Mouse (Mus musculus) neural tube, embryonic 11.5 days (tissue): ENCODE measurements around the gene Gm20518. TPM values are rescaled to one million over a fixed set of nuclear protein-coding genes. Genes with fewer than 3 reads are reported as not detected.
A peak's percentile ranks its signal among the peaks of the same experiment; 100 is the strongest.

Source experiments
- ATAC-seq: fragments of 200-750 bp; cut with Nextera tagmentation; 2 replicates; pipeline ENCODE4 v1.8.0; 2017; ENCODE audit warnings: moderate number of reproducible peaks, mild to moderate bottlenecking, moderate TSS enrichment, moderate library complexity; ENCODE audit not compliant: insufficient read depth, low FRiP score, low TSS enrichment
- DNase-seq: peaks from one replicate; pipeline ENCODE4 v3.0.0-alpha.2; 2015; ENCODE audit warnings: low spot score
- H3K27ac ChIP-seq: fragments of 300-500 bp; sonication (generic); 2 replicates; pipeline ENCODE4 v1.5.1; 2014; ENCODE audit warnings: low read depth, mild to moderate bottlenecking, low read length
- H3K27me3 ChIP-seq: fragments of 300-500 bp; sonication (generic); 2 replicates; pipeline ENCODE4 v1.6.1; 2014; ENCODE audit warnings: mild to moderate bottlenecking, low read length, mixed read lengths; ENCODE audit not compliant: control insufficient read depth, insufficient read depth
- H3K36me3 ChIP-seq: fragments of 300-500 bp; sonication (generic); 2 replicates; pipeline ENCODE4 v1.6.1; 2014; ENCODE audit warnings: mild to moderate bottlenecking, low read length, moderate library complexity, mixed read lengths; ENCODE audit not compliant: control insufficient read depth, insufficient read depth
- H3K4me1 ChIP-seq: fragments of 300-500 bp; sonication (generic); 2 replicates; pipeline ENCODE4 v1.6.1; 2014; ENCODE audit warnings: low read length, mixed read lengths; ENCODE audit not compliant: control insufficient read depth, insufficient read depth
- H3K4me2 ChIP-seq: fragments of 300-500 bp; sonication (generic); 2 replicates; pipeline ENCODE4 v1.6.1; 2014; ENCODE audit warnings: low read depth, mild to moderate bottlenecking, moderate library complexity
- H3K4me3 ChIP-seq: fragments of 300-500 bp; sonication (generic); 2 replicates; pipeline ENCODE4 v1.5.1; 2014; ENCODE audit warnings: low read depth, low read length
- H3K9ac ChIP-seq: fragments of 300-500 bp; sonication (generic); 2 replicates; pipeline ENCODE4 v1.6.1; 2014; ENCODE audit warnings: mild to moderate bottlenecking, low read length
- H3K9me3 ChIP-seq: fragments of 300-500 bp; sonication (generic); 2 replicates; pipeline ENCODE4 v1.6.1; 2016; ENCODE audit warnings: low read length; ENCODE audit not compliant: control insufficient read depth
- WGBS: fragments of 180-500 bp; shearing (Covaris S2); extraction: QIAGEN DNeasy Blood & Tissue Kit; methylation state at CpG from one replicate; pipeline ENCODE4 v1.1.7; 2014; 5-methylcytosine and 5-hydroxymethylcytosine counted together
- polyA plus RNA-seq: library from polyadenylated mRNA; unstranded; fragments of >200 nt; fragmentation: Nextera tagmentation; extraction: Ambion mirVana; gene quantifications from 2 replicates; pipeline ENCODE4 v1.2.1, GENCODE M21; 2014

Gm20518 gene
- polyA plus RNA-seq, 1 experiment from 2014 or later = 0.36 TPM

DNA sequence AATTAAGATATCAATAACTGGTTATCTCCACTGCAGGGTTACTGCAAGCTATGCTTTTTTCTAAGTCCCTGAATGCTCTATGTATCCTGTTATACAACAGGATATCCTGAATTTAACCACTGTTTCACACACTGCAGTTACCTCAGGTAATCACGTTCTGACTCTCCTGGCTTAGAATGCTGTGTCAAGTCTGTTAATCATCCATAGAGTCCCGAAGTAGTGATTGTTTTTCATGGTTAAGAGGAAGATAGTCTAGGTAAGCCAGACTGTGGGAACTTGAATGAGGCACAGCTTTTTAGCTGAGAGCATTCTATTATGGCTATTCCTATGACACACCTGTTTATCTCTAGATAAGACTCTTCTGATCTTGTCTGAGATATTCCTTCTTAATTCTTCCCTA, 26.2 kb downstream of the Gm20518 start:
- Histone ChIP-seq H3K27me3 (no peaks in the 10 kb centered on the region), H3K27ac (no peak overlapping the region), H3K9ac (no peak overlapping the region), H3K4me1 (no peaks in the 10 kb centered on the region), H3K36me3 (0 out of 2 replicates have a peak, but pooled peaks cover 5% of the 10 kb centered on the region), H3K4me3 (no peak overlapping the region), H3K4me2 (no peak overlapping the region), H3K9me3 (no peaks in the 10 kb centered on the region)
- DNase-seq = no peak
- WGBS = 96% methylated on average over 2 of the region's 2 CpGs
- ATAC-seq = no peak

DNA sequence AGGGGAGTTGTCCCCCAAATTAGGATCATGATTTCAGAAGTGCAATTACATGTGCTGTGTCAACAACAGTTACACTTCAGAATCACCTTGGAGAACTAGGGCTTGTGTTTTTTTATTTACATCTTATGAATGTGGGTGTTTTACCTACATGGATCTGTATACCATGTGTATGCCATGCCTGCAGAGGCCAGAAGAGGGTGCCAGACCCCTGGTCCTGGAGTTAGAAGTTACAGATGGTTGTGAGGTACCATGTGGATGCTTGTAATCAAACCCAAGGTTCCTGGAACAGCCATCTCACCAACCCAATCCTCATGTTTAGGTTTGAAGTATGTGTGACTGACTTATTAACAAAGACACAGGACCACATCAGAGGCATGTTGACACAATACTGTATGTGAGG, 32.9 kb downstream of the Gm20518 start:
- peaks cover 32% of the 10 kb centered on the region for H3K36me3 ChIP-seq
- DNase-seq = no peak

DNA sequence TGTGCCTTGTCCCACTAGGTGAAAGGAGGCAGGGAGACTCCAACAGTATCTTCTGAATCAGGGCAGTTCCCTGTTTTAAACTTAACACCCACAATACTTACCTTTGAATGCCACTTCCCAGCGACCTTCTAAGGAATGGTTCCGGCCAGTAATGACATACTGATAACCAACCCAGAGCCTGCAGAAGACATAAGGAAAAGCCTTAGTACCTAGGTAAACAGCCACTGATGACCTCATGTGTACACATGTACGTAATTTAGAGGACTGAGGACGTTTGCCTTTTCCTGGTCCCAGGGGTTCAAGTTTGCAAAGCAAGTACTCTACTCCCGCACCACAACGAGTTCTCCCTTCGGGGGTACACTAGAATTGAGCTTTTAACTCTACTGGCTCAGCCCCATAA, 34.3 kb downstream of the Gm20518 start:
- no peak overlapping the region for H3K4me2 ChIP-seq
- 93% methylated on average over 7 of the region's 7 CpGs for WGBS
- H3K36me3 ChIP-seq = peaks cover 32% of the 10 kb centered on the region
- DNase-seq (no peak), ATAC-seq (no peak)
- H3K27me3 ChIP-seq = no peaks in the 10 kb centered on the region
- H3K4me3 ChIP-seq = no peak overlapping the region
- H3K9me3 ChIP-seq = no peaks in the 10 kb centered on the region
- H3K27ac ChIP-seq = no peak overlapping the region
- no peak overlapping the region for H3K9ac ChIP-seq
- no peaks in the 10 kb centered on the region for H3K4me1 ChIP-seq

More for the DNA sequence above, 32.9 kb downstream of the Gm20518 start:
- no peak overlapping the region for H3K4me3 ChIP-seq
- H3K4me1 ChIP-seq = no peaks in the 10 kb centered on the region
- no peaks in the 10 kb centered on the region for H3K9me3 ChIP-seq
- no peak overlapping the region for H3K27ac ChIP-seq
- no peak overlapping the region for H3K9ac ChIP-seq
- H3K27me3 ChIP-seq = no peaks in the 10 kb centered on the region
- ATAC-seq = no peak
- no peak overlapping the region for H3K4me2 ChIP-seq

DNA sequence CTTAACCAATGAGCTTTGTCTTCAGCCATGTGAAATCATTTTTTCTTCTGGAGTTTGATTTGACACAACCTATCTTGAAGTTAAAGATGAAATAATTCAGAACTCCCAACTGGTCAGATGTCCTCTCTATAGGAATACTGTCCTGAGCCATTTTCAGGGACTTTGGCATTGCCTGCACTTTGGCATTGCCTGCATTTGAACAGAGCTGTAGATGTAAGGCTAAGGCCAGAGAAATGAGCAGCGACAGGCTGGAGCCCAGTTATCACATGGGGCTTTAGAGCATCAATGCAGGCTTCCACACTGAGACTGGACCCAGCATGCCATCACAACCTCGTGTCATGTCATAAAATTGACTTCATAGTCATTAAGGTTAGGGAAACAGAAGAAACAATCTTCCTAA, 38.2 kb downstream of the Gm20518 start:
- H3K27me3 ChIP-seq = no peaks in the 10 kb centered on the region
- no peak overlapping the region for H3K4me3 ChIP-seq
- H3K9me3 ChIP-seq = no peaks in the 10 kb centered on the region
- ATAC-seq (no peak), DNase-seq (no peak)
- H3K9ac ChIP-seq = no peak overlapping the region
- no peak overlapping the region for H3K4me2 ChIP-seq
- WGBS = 90% methylated on average over 2 of the region's 2 CpGs
- peaks cover 28% of the 10 kb centered on the region for H3K36me3 ChIP-seq
- H3K27ac ChIP-seq = no peak overlapping the region
- no peaks in the 10 kb centered on the region for H3K4me1 ChIP-seq

DNA sequence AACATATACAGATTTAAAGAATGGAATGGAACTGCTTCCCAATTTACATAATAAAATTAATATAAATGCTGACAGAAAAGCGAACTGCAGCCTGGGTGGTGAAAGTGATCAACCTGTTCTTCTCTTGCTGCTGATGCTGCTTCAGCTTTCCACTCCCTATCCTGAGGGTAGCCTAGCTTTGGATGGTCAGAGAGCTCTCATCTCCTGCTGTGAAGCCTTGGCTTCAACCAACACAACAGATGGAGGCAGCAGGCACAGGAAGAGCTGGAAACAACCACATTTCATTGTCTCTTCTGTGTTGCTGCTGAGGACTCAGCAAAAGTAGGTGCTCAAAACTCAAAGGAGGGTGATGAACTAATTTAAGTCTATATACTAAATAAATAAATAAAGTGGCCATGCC, 39.6 kb downstream of the Gm20518 start:
- H3K9me3 ChIP-seq = no peaks in the 10 kb centered on the region
- no peak overlapping the region for H3K4me2 ChIP-seq
- H3K27me3 ChIP-seq = no peaks in the 10 kb centered on the region
- DNase-seq = no peak
- no peak for ATAC-seq
- H3K9ac ChIP-seq = no peak overlapping the region
- H3K4me1 ChIP-seq = no peaks in the 10 kb centered on the region
- H3K27ac ChIP-seq = no peak overlapping the region
- H3K4me3 ChIP-seq = no peak overlapping the region
- 93% methylated on average over 1 of the region's 1 CpGs for WGBS
- H3K36me3 ChIP-seq = peaks cover 16% of the 10 kb centered on the region

DNA sequence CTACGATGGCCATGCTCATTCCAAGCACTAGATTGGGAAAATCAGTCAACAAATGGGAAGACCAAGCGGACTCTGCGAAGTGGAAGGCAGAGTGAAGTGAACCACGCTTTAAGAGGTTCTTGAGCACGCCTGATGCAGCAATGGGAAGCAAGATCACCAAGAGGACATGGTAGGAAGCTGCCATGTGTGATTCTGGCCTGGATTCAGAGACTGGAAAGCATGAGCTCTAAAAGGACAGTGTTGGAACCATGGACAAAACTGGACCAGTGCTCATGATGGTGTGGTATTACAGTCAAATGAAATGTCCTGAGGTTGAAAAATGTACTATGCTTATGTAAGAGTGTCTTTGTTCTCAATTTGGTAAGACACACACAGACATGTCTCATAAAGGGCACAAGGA, 40.1 kb downstream of the Gm20518 start:
- 93% methylated on average over 5 of the region's 5 CpGs for WGBS
- Histone ChIP-seq H3K27me3 (no peaks in the 10 kb centered on the region), H3K27ac (no peak overlapping the region), H3K9ac (no peak overlapping the region), H3K4me3 (no peak overlapping the region), H3K4me1 (no peaks in the 10 kb centered on the region), H3K36me3 (peaks cover 12% of the 10 kb centered on the region), H3K9me3 (no peaks in the 10 kb centered on the region), H3K4me2 (no peak overlapping the region)
- DNase-seq = no peak
- no peak for ATAC-seq

DNA sequence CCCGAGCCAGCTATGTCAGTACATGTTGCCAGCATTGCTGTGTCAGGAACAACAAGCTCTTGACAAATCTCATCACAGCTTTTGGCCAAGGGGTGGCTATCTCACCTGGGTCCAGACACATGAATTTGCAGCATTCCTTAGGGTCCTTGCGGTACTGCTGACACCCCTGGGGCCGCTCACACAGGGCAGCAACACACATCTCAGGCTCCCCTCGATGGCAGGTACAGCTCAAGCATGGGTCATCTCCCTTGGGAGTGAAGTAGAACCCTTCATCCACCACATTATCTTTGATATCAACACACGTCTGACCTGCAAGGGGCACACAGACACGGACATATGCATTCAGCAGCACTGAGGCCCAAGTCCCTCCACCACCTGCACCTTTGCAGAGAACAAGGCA, 42.0 kb downstream of the Gm20518 start:
- ATAC-seq = no peak
- no peaks in the 10 kb centered on the region for H3K27me3 ChIP-seq
- no peaks in the 10 kb centered on the region for H3K4me1 ChIP-seq
- peaks cover 11% of the 10 kb centered on the region for H3K36me3 ChIP-seq
- H3K4me3 ChIP-seq = no peak overlapping the region
- H3K9me3 ChIP-seq = no peaks in the 10 kb centered on the region
- no peak overlapping the region for H3K4me2 ChIP-seq
- WGBS = 90% methylated on average over 6 of the region's 6 CpGs
- DNase-seq = no peak
- no peak overlapping the region for H3K9ac ChIP-seq
- no peak overlapping the region for H3K27ac ChIP-seq

DNA sequence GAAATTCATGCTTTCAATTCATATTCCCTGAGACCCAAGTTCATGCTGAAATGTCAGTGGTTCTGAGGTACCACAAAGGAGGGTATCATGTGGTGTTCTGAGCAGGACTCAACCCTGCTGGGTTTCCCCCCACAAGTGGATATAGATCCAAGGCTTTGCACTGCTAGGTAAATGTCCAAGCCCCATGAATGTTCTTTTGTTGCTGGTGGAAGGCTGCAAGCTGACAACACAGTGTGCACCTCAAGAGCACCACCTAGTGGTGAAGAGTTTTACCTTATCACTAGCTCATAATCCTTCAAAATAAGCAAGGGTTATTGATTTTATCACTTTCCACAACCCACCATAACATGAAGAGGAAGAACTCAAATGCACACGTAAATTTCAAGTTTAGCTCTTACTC, 42.5 kb downstream of the Gm20518 start:
- no peak overlapping the region for H3K27ac ChIP-seq

DNA sequence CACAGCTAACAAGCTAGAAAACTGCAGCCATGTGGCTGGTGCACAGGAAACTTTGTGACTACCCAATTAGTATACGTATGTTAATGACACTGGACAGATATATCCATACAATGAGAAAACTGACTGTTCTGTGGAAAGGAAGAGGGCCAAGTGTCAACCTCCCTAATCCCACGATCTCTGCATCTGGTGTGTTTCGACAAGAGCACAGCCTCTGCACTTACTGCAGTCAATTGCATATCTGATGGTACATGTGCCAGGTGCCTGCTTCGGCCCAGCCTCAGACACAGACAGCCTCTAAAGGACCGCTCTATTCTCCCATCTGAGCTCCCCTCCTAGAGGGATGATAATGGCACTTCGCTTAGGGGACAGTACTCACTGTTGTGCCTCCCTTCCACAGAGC, 43.0 kb downstream of the Gm20518 start:
- ATAC-seq (no peak), DNase-seq (no peak)
- H3K4me3 ChIP-seq = no peak overlapping the region
- no peak overlapping the region for H3K9ac ChIP-seq
- no peak overlapping the region for H3K4me2 ChIP-seq
- no peaks in the 10 kb centered on the region for H3K27me3 ChIP-seq
- no peaks in the 10 kb centered on the region for H3K9me3 ChIP-seq
- 93% methylated on average over 6 of the region's 6 CpGs for WGBS
- peaks cover 13% of the 10 kb centered on the region for H3K36me3 ChIP-seq
- no peaks in the 10 kb centered on the region for H3K4me1 ChIP-seq
- no peak overlapping the region for H3K27ac ChIP-seq

More for the DNA sequence above, 42.5 kb downstream of the Gm20518 start:
- Histone ChIP-seq H3K9ac (no peak overlapping the region), H3K4me1 (no peaks in the 10 kb centered on the region), H3K9me3 (no peaks in the 10 kb centered on the region), H3K27me3 (no peaks in the 10 kb centered on the region), H3K4me3 (no peak overlapping the region), H3K4me2 (no peak overlapping the region), H3K36me3 (peaks cover 10% of the 10 kb centered on the region)
- ATAC-seq = no peak
- peak; percentile 42 for DNase-seq
- 30% methylated on average over 1 of the region's 1 CpGs for WGBS
